Mouse (Mus musculus) forebrain, postnatal 0 days (tissue): Measurements from ENCODE around the gene Kcna7. TPM values are rescaled to one million over a fixed set of nuclear protein-coding genes. Genes with fewer than 3 reads are reported as not detected.

Experiments
- ATAC-seq: fragments of 200-750 bp; cut with Nextera tagmentation; 2 replicates; pipeline ENCODE4 v1.8.0; 2017; ENCODE audit warnings: mild to moderate bottlenecking, moderate library complexity
- DNase-seq: peaks from one replicate; pipeline ENCODE4 v3.0.0-alpha.2; 2015
- H3K27ac ChIP-seq: fragments of 300-500 bp; sonication (generic); 2 replicates; pipeline ENCODE4 v1.5.1; 2014; ENCODE audit warnings: low read depth, mild to moderate bottlenecking, antibody characterized with exemption, low read length, moderate library complexity, mixed read lengths
- H3K27me3 ChIP-seq: fragments of 300-500 bp; sonication (generic); 2 replicates; pipeline ENCODE4 v1.6.1; 2014; ENCODE audit warnings: mild to moderate bottlenecking, low read length, mixed read lengths; ENCODE audit not compliant: insufficient read depth
- H3K36me3 ChIP-seq: fragments of 300-500 bp; sonication (generic); 2 replicates; pipeline ENCODE4 v1.6.1; 2014; ENCODE audit warnings: mild to moderate bottlenecking, moderate library complexity; ENCODE audit not compliant: insufficient read depth
- H3K4me1 ChIP-seq: fragments of 300-500 bp; sonication (generic); 2 replicates; pipeline ENCODE4 v1.6.1; 2014; ENCODE audit warnings: antibody characterized with exemption; ENCODE audit not compliant: insufficient read depth
- H3K4me2 ChIP-seq: fragments of 300-500 bp; sonication (generic); 2 replicates; pipeline ENCODE4 v1.6.1; 2014; ENCODE audit warnings: low read depth, mild to moderate bottlenecking, moderate library complexity
- H3K4me3 ChIP-seq: fragments of 300-500 bp; sonication (generic); 2 replicates; pipeline ENCODE4 v1.5.1; 2014; ENCODE audit warnings: low read depth, low read length, mixed read lengths
- H3K9ac ChIP-seq: fragments of 300-500 bp; sonication (generic); 2 replicates; pipeline ENCODE4 v1.6.1; 2014; ENCODE audit warnings: mild to moderate bottlenecking
- H3K9me3 ChIP-seq: fragments of 300-500 bp; sonication (generic); 2 replicates; pipeline ENCODE4 v1.6.1; 2016; ENCODE audit warnings: low read length
- CTCF ChIP-seq: sonication (generic); IDR thresholded peaks from 2 replicates; pipeline ENCODE4 v1.5.1; 2016; ENCODE audit warnings: antibody characterized with exemption, control low read depth, low read depth
- WGBS: fragments of 180-500 bp; shearing (Covaris S2); extraction: QIAGEN DNeasy Blood & Tissue Kit; methylation state at CpG from one replicate; pipeline ENCODE4 v1.1.7; 2014; 5-methylcytosine and 5-hydroxymethylcytosine counted together
- polyA plus RNA-seq: library from polyadenylated mRNA; unstranded; fragments of >200 nt; fragmentation: Nextera tagmentation; extraction: Ambion mirVana; gene quantifications from 2 replicates; pipeline ENCODE4 v1.2.1, GENCODE M21; 2015
- total RNA-seq: library from RNA; depleted of rRNA; stranded (reverse); fragments of >200 nt; gene quantifications from 2 replicates; pipeline ENCODE4 v1.2.3, GENCODE M21; 2014

Gene Kcna7
- total and polyA plus RNA-seq, 2 experiments from 2014 or later: 0.14 TPM; not detected in 1

DNA sequence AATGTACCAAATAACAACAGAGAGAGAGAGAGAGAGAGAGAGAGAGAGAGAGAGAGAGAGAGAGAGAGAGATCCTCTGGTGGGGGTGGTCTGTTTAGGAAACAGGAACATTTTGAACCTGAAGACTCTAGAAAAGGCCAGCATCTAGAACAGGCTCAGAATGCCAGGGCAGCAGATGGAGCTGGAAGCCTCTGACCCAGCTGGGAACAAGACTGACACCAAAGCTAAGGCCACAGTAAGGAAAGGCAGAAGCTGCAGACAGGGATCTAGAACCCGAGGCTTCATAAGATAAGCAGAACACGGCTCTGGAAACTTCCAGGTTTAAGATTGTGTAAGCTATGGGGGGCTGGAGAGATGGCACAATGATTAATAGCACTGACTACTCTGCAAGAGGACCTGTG is 41.5 kb upstream of the Kcna7 start:
- H3K36me3 ChIP-seq: no peaks in the 10 kb centered on the region
- TF ChIP-seq CTCF: no peak
- H3K4me3 ChIP-seq: no peak overlapping the region
- H3K4me1 ChIP-seq: peaks cover 29% of the 10 kb centered on the region
- WGBS: 86% methylated on average over 2 of the region's 2 CpGs
- H3K9ac ChIP-seq: no peak overlapping the region
- H3K9me3 ChIP-seq: no peaks in the 10 kb centered on the region
- DNase-seq (no peak), ATAC-seq (no peak)
- H3K27me3 ChIP-seq: no peaks in the 10 kb centered on the region; the same call in 1 of the 2 replicates
- no peak overlapping the region for H3K4me2 ChIP-seq
- no peak overlapping the region for H3K27ac ChIP-seq

DNA sequence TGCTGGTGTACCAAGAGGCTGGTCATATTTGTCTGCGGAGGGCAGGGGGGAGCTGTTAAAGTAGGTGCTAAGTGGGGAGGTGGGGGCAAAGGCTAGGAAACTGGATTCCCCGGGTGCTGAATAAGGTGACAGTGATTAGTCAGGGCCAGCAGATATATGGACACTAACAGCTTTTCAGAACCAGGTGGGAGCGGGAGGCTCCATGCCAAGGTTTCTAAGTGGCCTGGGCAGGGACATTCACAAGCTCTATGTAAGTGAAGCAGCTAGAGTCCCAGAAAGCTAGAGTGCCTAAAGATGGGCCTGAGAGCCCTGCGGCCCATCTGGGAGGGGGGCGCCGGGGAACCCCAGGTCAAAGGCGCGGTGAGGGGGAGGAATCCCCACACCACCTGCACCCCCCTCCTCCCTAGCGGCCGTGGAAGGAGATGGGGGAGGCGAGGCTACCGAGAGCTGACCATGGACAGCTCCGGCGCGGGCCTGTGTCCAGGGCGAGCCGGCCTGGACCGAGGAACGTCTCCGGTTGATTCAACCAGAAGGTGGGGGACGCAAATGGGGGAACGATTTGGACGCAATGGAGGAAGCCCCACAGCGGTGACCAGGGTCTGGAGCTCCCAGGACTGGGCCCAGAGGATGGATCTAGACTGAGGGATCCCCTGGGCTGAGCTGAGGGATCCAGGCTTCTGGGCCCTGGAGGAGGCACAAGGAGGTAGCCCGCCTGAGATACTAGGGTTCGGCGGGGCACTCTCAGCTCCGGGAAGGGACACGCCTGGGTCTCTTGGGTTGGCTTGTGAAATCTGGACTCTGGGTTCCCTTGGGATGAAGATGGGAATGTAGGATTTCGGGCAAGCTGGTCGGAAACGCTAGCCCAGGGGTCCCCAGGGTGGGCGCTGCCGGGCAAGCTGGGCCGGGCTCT is 39.5 kb upstream of the Kcna7 start:
- H3K27me3 ChIP-seq: no peaks in the 10 kb centered on the region; the same call in 1 of the 2 replicates
- H3K36me3 ChIP-seq: no peaks in the 10 kb centered on the region
- H3K4me1 ChIP-seq: peaks cover 29% of the 10 kb centered on the region
- DNase-seq (no peak), ATAC-seq (no peak)
- 3% methylated on average over 32 of the region's 35 CpGs for WGBS
- H3K4me2 ChIP-seq: peak overlapping the region; percentile 81
- no peaks in the 10 kb centered on the region for H3K9me3 ChIP-seq
- peak overlapping the region; percentile 89 for H3K4me3 ChIP-seq
- peak; percentile 28; the same call in 1 of the 2 replicates for TF ChIP-seq CTCF
- H3K9ac ChIP-seq: peak overlapping the region; percentile 93
- peak overlapping the region; percentile 75 for H3K27ac ChIP-seq

DNA sequence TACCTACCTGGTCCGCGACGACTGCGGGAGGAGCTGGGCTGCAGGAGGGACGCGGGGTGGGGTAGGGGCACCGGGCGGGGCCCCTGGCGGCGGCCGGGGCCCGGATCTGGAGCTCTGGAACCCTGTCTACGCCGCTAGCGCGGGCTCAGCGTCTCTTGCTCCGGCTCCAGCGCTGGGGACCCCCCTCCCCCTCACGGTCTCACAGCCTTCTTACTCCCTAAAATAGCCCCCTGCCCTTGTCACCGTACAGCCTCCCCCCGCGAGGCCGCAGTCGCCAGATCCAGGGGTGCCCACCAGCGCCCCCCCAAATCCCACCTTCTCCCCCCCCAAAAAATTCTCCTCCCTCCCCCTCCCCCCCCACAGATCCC is 38.8 kb upstream of the Kcna7 start, which contains the start of gene Ppfia3:
Gene Ppfia3, minus strand, starts transcription at position 368 of the 368 bp plus-strand sequence.
- peak within 1 kb of the TSS; percentile 81 for H3K4me2 ChIP-seq
- peak within 1 kb of the TSS; percentile 94 for H3K27ac ChIP-seq
- H3K4me1 ChIP-seq: peaks cover 28% of the 10 kb centered on the region
- peak within 1 kb of the TSS; percentile 93 for H3K9ac ChIP-seq
- no peaks in the 10 kb centered on the region; the same call in 1 of the 2 replicates for H3K27me3 ChIP-seq
- H3K9me3 ChIP-seq: no peaks in the 10 kb centered on the region
- peak within 1 kb of the TSS; percentile 89 for H3K4me3 ChIP-seq
- H3K36me3 ChIP-seq: 0 out of 2 replicates have a peak, but pooled peaks cover 3% of the 10 kb centered on the region
- ATAC-seq: peak; percentile 32
- WGBS: 3% methylated on average over 20 of the region's 26 CpGs
- DNase-seq: no peak
- no peak for TF ChIP-seq CTCF

- H3K9ac ChIP-seq: peak overlapping the region; percentile 93
- DNase-seq: peak; percentile 98
- ATAC-seq: peak; percentile 90
- H3K4me1 ChIP-seq: peaks cover 22% of the 10 kb centered on the region
- H3K4me2 ChIP-seq: peak overlapping the region; percentile 81
- H3K27ac ChIP-seq: peak overlapping the region; percentile 94
- peak overlapping the region; percentile 89 for H3K4me3 ChIP-seq
- 0 out of 2 replicates have a peak, but pooled peaks cover 8% of the 10 kb centered on the region for H3K36me3 ChIP-seq
- WGBS: under 1% methylated on average over 70 of the region's 70 CpGs
- peak; percentile 87 for TF ChIP-seq CTCF
- H3K9me3 ChIP-seq: no peaks in the 10 kb centered on the region
- no peaks in the 10 kb centered on the region; the same call in 1 of the 2 replicates for H3K27me3 ChIP-seq
These were observed 38.2 kb upstream of the Kcna7 start for GRCm38 (mm10) chr7:45367020-45367880.

DNA sequence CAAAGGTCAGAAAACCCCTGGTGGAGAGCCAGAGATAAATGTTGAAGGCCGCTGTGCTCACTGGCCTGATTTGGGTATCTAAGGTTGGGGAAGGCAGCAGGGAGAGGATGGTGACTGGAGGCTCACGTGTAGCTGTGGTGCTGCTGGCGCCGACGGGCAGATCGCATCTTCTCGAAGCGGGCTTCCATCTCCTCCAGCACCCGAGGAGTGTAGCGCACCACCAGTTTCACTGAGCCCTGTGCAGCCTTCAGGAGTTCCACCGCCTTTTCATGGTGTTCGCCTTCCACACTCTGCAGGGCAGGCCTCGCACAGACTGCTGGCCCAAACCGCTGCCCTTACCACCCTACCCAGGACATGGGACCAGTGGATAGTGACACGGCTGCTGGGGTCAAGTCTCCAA is 37.3 kb upstream of the Kcna7 start:
- Histone ChIP-seq H3K27me3 (no peaks in the 10 kb centered on the region; the same call in 1 of the 2 replicates), H3K27ac (peak overlapping the region; percentile 94), H3K9ac (peak overlapping the region; percentile 93), H3K4me2 (peak overlapping the region; percentile 81), H3K4me1 (peaks cover 16% of the 10 kb centered on the region), H3K4me3 (peak overlapping the region; percentile 89), H3K36me3 (peaks cover 16% of the 10 kb centered on the region), H3K9me3 (no peaks in the 10 kb centered on the region)
- WGBS: 81% methylated on average over 15 of the region's 15 CpGs
- ATAC-seq: no peak
- TF ChIP-seq CTCF: no peak
- DNase-seq: no peak

DNA sequence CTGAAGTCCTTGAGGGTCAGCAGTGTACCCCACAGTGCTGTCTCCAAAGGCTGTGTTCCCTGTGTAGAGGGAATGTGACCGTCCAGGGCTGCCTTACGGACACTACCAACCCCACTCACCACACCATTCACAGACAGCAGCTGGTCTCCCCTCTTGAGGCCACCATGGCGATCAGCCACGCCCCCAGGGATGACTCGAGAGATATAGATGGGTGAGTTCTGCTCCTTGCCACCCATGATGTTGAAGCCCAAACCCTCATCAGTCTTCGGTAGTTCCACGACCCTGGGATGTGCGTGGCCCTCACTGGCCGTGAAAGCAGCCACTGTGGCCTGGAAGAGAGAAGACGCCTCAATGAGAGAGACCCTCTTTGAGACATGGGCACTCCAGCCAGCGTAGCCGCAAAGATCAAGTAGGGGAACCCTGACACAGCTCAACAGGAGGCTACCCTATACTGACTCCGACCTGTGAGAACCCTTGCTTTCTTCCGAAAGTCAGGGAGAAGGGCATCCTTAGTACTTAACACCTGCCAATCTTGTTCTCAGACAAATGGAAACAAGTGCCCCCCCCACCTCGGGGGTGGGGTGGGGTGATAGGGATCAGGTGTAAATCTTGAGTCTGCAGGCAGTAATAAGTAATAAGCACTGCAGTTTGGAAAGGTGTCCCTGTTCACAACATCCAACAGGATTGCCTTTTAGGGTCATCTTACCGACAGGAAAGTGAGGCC is 36.3 kb upstream of the Kcna7 start:
- H3K36me3 ChIP-seq: peaks cover 21% of the 10 kb centered on the region
- H3K4me1 ChIP-seq: peaks cover 16% of the 10 kb centered on the region
- H3K27me3 ChIP-seq: no peaks in the 10 kb centered on the region
- H3K27ac ChIP-seq: no peak overlapping the region
- ATAC-seq (no peak), DNase-seq (no peak)
- no peak for TF ChIP-seq CTCF
- no peak overlapping the region for H3K9ac ChIP-seq
- no peaks in the 10 kb centered on the region for H3K9me3 ChIP-seq
- H3K4me3 ChIP-seq: peak overlapping the region; percentile 50
- 78% methylated on average over 16 of the region's 16 CpGs for WGBS
- peak overlapping the region; percentile 94 for H3K4me2 ChIP-seq
